Mouse (Mus musculus) megakaryocyte progenitor cell, adult 5-6 weeks (primary cell): Measurements from ENCODE around the gene Pi4k2b. TPM values are rescaled to one million over a fixed set of nuclear protein-coding genes. Genes with fewer than 3 reads are reported as not detected.
A peak's percentile ranks its signal among the peaks of the same experiment; 100 is the strongest.

Experiments
- ATAC-seq: replicated peaks from 2 replicates; pipeline ENCODE4 v1.8.0; 2016; ENCODE audit warnings: mild to moderate bottlenecking, moderate TSS enrichment, inconsistent platforms; ENCODE audit not compliant: poor library complexity
- total RNA-seq, 2 experiments: library from RNA; stranded (forward) in 1 of 2; stranded (reverse) in 1 of 2; fragments of 157-497, 149-512 nt in 1 of 2; fragments of 200-1000 nt in 1 of 2; gene quantifications; 2 replicates each; pipeline versions ENCODE4 v1.2.3 to v1.2.4; 2015 to 2017

The Pi4k2b gene
- total RNA-seq, 2 experiments from 2014 or later: 20.8 to 31.6 TPM

- peak; percentile 86 for ATAC-seq
Observed at GRCm38 (mm10) chr5:52776466-52777354, 35.3 kb downstream of the Pi4k2b start.

DNA sequence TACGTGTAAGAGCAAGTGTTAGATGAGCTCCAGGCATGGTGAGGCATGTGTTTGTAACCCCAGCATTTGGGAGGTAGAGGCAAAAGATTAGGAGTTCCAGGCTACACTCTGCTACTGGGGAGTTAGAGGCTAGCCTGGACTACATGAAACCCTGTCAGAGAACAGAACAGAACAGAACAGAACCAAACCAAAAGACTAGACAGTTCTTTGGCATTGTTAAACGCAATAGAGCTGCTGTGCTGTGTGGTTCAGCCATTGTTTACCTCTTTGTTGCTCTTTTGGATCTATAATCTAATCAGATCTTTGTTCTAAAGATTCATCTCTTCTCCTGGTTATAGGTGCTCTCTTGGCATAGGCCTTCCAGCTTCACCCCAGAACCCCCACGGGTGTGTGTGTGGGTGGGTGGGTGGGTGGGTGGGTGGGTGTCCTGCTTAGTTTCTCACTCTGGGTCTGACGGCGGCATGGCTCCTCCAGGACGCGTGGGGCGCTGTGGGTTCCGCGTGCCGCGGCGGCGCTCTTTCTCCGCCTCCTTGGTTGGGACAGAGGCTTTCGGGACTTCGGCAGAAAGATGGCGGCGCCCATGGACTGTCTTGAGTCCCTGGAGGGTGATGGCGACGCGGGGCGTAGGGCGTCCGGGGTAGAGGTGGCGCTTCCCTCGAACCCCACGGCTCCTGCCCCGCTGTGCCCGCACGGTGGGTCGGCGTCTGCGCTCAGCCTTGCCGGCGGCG lies 41.3 kb downstream of the Pi4k2b start:
- peak; percentile 99 for ATAC-seq

- 0 out of 2 replicates have a peak, but pooled peaks have one; percentile 4 for ATAC-seq
Observed at GRCm38 (mm10) chr5:52783251-52783620, 41.9 kb downstream of the Pi4k2b start.

- ATAC-seq: no peak
Observed at GRCm38 (mm10) chr5:52783957-52784356, 42.6 kb downstream of the Pi4k2b start.

GRCm38 (mm10) chr5:52786556-52787322 lies 45.4 kb downstream of the Pi4k2b start:
- peak; percentile 49 for ATAC-seq

DNA sequence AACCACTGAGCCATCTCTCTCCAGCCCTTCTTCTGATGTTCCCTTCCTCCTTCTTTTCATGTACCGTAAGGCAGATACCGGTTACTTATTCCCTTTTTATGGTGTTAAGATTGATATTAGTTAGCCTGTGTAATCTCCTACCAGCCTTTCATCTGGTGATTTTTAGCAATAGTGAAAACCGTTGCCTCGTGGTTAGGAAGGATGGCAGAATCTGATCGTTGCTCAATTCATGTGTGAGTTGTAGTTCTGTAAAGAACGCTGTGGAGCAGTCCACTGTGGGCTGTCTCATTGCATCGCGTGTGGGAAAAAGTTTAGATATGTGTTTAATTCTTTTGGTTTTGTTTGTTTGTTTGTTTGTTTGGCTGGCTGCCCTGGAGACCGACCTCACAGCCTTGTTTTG lies 51.9 kb downstream of the Pi4k2b start:
- peak; percentile 83 for ATAC-seq

- ATAC-seq: peak; percentile 49
Observed at GRCm38 (mm10) chr5:52794109-52794508, 52.7 kb downstream of the Pi4k2b start.

DNA sequence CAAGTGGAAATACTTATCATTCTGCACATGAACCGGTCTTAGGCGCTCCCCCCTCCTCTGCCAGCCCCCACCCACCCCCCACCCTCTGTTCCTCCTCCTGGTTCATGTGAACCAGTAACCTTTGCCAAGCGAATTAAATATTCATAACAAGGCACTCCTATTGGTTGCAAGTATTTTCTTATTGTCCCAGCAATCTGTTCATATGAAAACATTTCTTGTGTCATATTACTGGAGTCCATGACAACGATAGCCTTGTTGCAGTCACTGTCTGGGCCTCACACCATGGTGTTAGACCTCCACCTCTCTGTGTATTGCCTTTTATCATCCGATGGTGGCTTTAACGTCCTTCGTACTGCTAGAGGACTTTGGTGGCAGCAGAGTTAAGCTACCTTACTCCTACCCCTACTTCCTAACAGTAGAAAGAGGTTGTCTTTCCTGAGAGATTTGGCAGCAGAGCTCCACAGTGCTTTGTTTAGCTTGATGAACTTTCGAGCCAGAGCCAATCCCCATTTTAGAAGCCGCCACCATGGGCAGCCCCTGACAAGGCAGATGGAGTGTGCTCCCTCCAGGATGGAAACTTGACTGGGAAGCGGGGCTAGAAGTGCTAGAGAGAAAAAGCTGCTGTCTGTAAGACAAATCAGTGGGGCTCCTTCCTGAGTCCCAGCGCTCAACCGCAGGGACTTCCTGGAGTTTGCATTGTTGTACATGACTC lies 58.1 kb downstream of the Pi4k2b start:
- no peak for ATAC-seq

DNA sequence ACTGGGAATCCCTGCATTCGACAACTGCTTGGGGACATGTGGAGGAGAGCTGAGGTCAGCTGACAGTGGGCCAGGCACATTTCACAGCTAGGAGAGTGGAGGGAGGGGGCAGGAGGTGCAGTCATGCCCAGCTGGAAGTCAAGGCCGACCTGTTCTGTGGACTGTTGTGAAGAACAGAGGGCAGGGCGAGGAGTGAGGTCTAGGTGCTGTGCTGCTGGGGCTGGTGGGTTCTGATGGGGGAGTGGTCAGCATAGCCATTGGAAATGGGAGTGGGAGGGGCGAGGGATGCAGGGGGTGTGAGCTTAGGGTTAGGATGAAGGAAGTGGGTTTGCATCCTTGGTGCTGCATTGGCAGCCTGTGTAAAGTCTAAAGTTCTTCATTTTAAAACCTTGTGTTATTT lies 64.4 kb downstream of the Pi4k2b start:
- no peak for ATAC-seq

DNA sequence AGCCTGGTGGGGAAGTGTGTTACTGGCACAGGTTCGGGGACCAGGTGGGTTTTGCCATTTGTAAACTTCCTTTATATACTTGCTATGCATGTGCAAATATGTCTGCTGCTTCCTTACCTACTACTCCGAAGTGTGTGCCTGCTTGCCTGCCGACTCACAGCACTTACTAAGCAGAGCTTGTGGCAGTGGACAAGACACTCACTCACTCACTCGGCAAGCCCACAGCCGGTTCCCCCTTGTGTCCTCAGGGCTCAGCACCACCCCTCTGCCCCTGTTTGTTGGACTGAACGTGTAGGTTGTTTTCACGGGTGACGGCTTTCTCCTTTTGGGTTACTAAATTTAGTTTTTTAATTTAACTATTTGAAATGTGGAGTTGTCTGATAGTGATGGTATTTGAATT lies 65.0 kb downstream of the Pi4k2b start:
- ATAC-seq: no peak

- ATAC-seq: no peak
Observed at GRCm38 (mm10) chr5:52807030-52807429, 65.7 kb downstream of the Pi4k2b start.

- ATAC-seq: no peak
Observed at GRCm38 (mm10) chr5:52810446-52810845, 69.1 kb downstream of the Pi4k2b start.

DNA sequence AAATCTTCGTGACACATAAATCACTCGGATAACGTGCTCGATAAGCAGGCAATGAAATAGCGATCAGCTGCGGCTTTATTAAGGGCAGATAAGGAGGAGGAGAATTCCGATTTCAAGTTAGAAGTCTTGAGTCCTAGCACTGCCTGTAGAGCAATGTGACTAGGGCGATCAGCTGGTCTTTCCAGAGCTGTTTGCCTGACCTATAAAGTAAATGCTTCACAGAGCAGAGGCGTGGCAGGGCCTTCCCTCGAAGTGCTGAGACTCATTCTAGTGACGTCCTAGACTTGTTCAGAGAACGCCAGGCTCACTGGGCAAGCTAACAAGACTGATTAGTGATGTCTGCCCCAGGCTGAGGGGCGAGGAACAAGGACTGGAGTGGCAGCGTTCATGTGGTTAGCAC lies 69.7 kb downstream of the Pi4k2b start:
- ATAC-seq: no peak

DNA sequence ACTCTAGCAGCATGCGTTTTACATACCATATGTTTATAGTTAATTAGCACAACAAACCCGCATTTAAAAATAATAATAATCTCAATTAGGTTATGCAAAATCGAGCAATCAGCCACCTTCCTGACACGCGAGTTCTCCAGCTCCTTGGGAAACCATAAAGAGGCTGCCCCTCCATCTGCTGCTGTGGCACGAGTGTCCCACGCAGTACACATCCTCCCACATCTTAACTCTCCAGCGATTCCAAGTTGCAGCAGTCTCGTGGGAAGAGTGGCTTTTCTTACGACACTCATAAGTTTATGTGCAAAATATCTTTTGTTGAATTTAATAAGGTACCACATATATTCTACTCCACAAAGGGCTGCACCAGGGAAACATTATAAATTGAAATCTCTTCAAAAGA lies 71.1 kb downstream of the Pi4k2b start:
- ATAC-seq: no peak

DNA sequence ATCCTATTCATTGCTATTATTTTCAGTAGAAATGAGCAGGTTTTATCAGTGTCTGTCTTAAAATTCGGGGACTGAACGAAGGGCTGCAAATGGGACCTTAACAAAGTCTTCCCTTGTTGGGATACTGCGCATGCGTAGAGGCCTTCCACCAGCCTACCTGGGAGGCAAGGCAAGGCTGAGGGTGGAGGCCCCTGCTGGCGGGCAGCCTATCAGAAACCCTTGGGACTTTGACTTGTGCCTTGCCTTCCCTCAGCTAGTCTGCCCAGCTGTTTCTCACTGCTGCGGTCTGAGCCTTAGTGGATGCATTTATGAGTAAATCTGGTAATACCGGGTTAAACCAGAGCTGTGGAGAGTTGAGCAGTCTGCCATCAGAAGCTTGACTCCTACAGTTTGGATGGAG lies 71.9 kb downstream of the Pi4k2b start:
- ATAC-seq: no peak

GRCm38 (mm10) chr5:52818676-52819075 lies 77.3 kb downstream of the Pi4k2b start:
- no peak for ATAC-seq

Other genes starting within 250 kb of the Pi4k2b start
- gene Lgi2, start 175.1 kb upstream of the Pi4k2b start, total RNA-seq (2015): not detected in 2 replicates
- gene Lgi2, start 175.1 kb upstream of the Pi4k2b start, total RNA-seq (2017): 0.04 TPM in 1 of 2 replicates, not detected in the other
- gene Sepsecs, start 71.9 kb upstream of the Pi4k2b start, total RNA-seq (2015): 12.7 and 13.2 TPM in 2 replicates
- gene Sepsecs, start 71.9 kb upstream of the Pi4k2b start, total RNA-seq (2017): 15.8 and 16.7 TPM in 2 replicates
- 28.1 and 30.2 TPM in 2 replicates for gene Zcchc4, start 33.8 kb downstream of the Pi4k2b start, total RNA-seq (2015)
- gene Zcchc4, start 33.8 kb downstream of the Pi4k2b start, total RNA-seq (2017): 23.8 and 27.2 TPM in 2 replicates
- 52.5 and 71.3 TPM in 2 replicates for gene Anapc4, start 92.4 kb downstream of the Pi4k2b start, total RNA-seq (2015)
- 57.8 and 83.8 TPM in 2 replicates for gene Anapc4, start 92.4 kb downstream of the Pi4k2b start, total RNA-seq (2017)